Mouse (Mus musculus) MEL (cell line): Measurements from ENCODE around the gene Kdm6b. TPM values are rescaled to one million over a fixed set of nuclear protein-coding genes. Genes with fewer than 3 reads are reported as not detected.
A peak's percentile ranks its signal among the peaks of the same experiment; 100 is the strongest.

ENCODE experiments used
- DNase-seq: peaks from one replicate; pipeline ENCODE4 v3.0.0; 2011; ENCODE audit warnings: low read depth, low spot score
- H3K27ac ChIP-seq: 2 replicates; pipeline ENCODE4 v1.5.1; 2012; ENCODE audit warnings: low read depth, mild to moderate bottlenecking, control low read depth, low read length, moderate library complexity; ENCODE audit not compliant: control insufficient read depth
- H3K27me3 ChIP-seq, 2 experiments: fragments of 150-350 bp in 1 of 2; sonication (generic) in 1 of 2; 2 replicates each; pipeline ENCODE4 v1.6.1; 2012; ENCODE audit warnings: low read length in 2 of 2, mild to moderate bottlenecking in 2 of 2, improper control_type of control experiment in 1 of 2, moderate library complexity in 1 of 2; ENCODE audit not compliant: insufficient read depth in 2 of 2, control insufficient read depth in 1 of 2
- H3K36me3 ChIP-seq, 2 experiments: 2 replicates each; pipeline ENCODE4 v1.6.1; 2012 to 2014; ENCODE audit warnings: low read length in 2 of 2, improper control_type of control experiment in 1 of 2, inconsistent platforms in 1 of 2, mild to moderate bottlenecking in 1 of 2; ENCODE audit not compliant: insufficient read depth in 2 of 2, control insufficient read depth in 1 of 2
- H3K4me1 ChIP-seq, 2 experiments: fragments of 150-350 bp in 1 of 2; sonication (generic) in 1 of 2; 2 replicates each; pipeline ENCODE4 v1.6.1; 2012; ENCODE audit warnings: low read length in 2 of 2, improper control_type of control experiment in 1 of 2, mild to moderate bottlenecking in 1 of 2; ENCODE audit not compliant: insufficient read depth in 2 of 2, control insufficient read depth in 1 of 2
- H3K4me3 ChIP-seq, 2 experiments: fragments of 150-350 bp in 1 of 2; sonication (generic) in 1 of 2; 2 replicates each; pipeline ENCODE4 v1.5.1; 2012; ENCODE audit warnings: low read depth in 2 of 2, low read length in 2 of 2, mild to moderate bottlenecking in 2 of 2, moderate library complexity in 2 of 2, control low read depth in 1 of 2, improper control_type of control experiment in 1 of 2; ENCODE audit not compliant: control insufficient read depth in 1 of 2, insufficient read depth in 1 of 2
- H3K79me2 ChIP-seq: 2 replicates; pipeline ENCODE4 v1.6.1; 2012; ENCODE audit warnings: mild to moderate bottlenecking, low read length, moderate library complexity; ENCODE audit not compliant: control insufficient read depth, poor library complexity, insufficient read depth
- H3K9ac ChIP-seq: 2 replicates; pipeline ENCODE4 v1.6.1; 2012; ENCODE audit warnings: low read depth, mild to moderate bottlenecking, control low read depth, low read length, moderate library complexity; ENCODE audit not compliant: control insufficient read depth, poor library complexity, severe bottlenecking
- H3K9me3 ChIP-seq: fragments of 150-350 bp; sonication (generic); replicated peaks from 2 replicates; pipeline ENCODE4 v1.6.1; 2012; ENCODE audit warnings: mild to moderate bottlenecking, low read length, improper control_type of control experiment, moderate library complexity; ENCODE audit not compliant: insufficient read depth
- CHD1 ChIP-seq: IDR thresholded peaks from 2 replicates; pipeline ENCODE4 v1.6.1; 2012; ENCODE audit warnings: low read depth, mild to moderate bottlenecking, inconsistent platforms, low read length, improper control_type of control experiment
- CHD2 ChIP-seq: IDR thresholded peaks from 2 replicates; pipeline ENCODE4 v1.6.1; 2011; ENCODE audit warnings: low read length, improper control_type of control experiment
- E2F4 ChIP-seq: IDR thresholded peaks from 2 replicates; pipeline ENCODE4 v1.6.1; 2011; ENCODE audit warnings: low read depth, low read length, improper control_type of control experiment, borderline replicate concordance
- KAT2A ChIP-seq: conservative IDR thresholded peaks from 2 replicates; pipeline ENCODE4 v1.6.1; 2012; ENCODE audit warnings: low read depth, low read length, improper control_type of control experiment, inconsistent platforms
- MAFK ChIP-seq: IDR thresholded peaks from 2 replicates; pipeline ENCODE4 v1.6.1; 2011; ENCODE audit warnings: low read depth, mild to moderate bottlenecking, low read length, improper control_type of control experiment, borderline replicate concordance
- MAX ChIP-seq: IDR thresholded peaks from 2 replicates; pipeline ENCODE4 v1.6.1; 2011; ENCODE audit warnings: low read length, improper control_type of control experiment
- MAZ ChIP-seq: IDR thresholded peaks from 2 replicates; pipeline ENCODE4 v1.6.1; 2012; ENCODE audit warnings: low read depth, mild to moderate bottlenecking, inconsistent platforms, low read length, improper control_type of control experiment
- MXI1 ChIP-seq: IDR thresholded peaks from 2 replicates; pipeline ENCODE4 v1.6.1; 2011; ENCODE audit warnings: mild to moderate bottlenecking, low read depth, low read length, improper control_type of control experiment
- MYB ChIP-seq: IDR thresholded peaks from 2 replicates; pipeline ENCODE4 v1.6.1; 2011; ENCODE audit warnings: mild to moderate bottlenecking, low read depth, low read length, improper control_type of control experiment
- MYC ChIP-seq: IDR thresholded peaks from 2 replicates; pipeline ENCODE4 v1.6.1; 2011; ENCODE audit warnings: low read depth, mild to moderate bottlenecking, low read length, improper control_type of control experiment, moderate library complexity
- NELFE ChIP-seq: IDR thresholded peaks from 2 replicates; pipeline ENCODE4 v1.6.1; 2011; ENCODE audit warnings: low read depth, low read length, improper control_type of control experiment
- NRF1 ChIP-seq: IDR thresholded peaks from 2 replicates; pipeline ENCODE4 v1.6.1; 2014; ENCODE audit warnings: low read depth, mild to moderate bottlenecking, inconsistent platforms, low read length, improper control_type of control experiment, moderate library complexity; ENCODE audit not compliant: poor library complexity, insufficient read depth, severe bottlenecking
- POLR2A ChIP-seq, 2 experiments: IDR thresholded peaks; 2 replicates each; pipeline ENCODE4 v1.6.1; 2011 to 2012; ENCODE audit warnings: low read length in 2 of 2, mild to moderate bottlenecking in 2 of 2, control low read depth in 1 of 2, improper control_type of control experiment in 1 of 2, low read depth in 1 of 2, moderate library complexity in 1 of 2; ENCODE audit not compliant: control insufficient read depth in 1 of 2, insufficient read depth in 1 of 2, poor library complexity in 1 of 2
- RCOR1 ChIP-seq: IDR thresholded peaks from 2 replicates; pipeline ENCODE4 v1.6.1; 2012; ENCODE audit warnings: low read depth, mild to moderate bottlenecking, inconsistent platforms, low read length, improper control_type of control experiment
- SIN3A ChIP-seq: IDR thresholded peaks from 2 replicates; pipeline ENCODE4 v1.6.1; 2012; ENCODE audit warnings: low read length, improper control_type of control experiment, inconsistent platforms
- TBP ChIP-seq: IDR thresholded peaks from 2 replicates; pipeline ENCODE4 v1.8.0; 2011; ENCODE audit warnings: low read depth, low read length, improper control_type of control experiment
- TCF12 ChIP-seq: IDR thresholded peaks from 2 replicates; pipeline ENCODE4 v1.6.1; 2014; ENCODE audit warnings: low read depth, mild to moderate bottlenecking, inconsistent platforms, low read length, improper control_type of control experiment, moderate library complexity
- UBTF ChIP-seq: IDR thresholded peaks from 2 replicates; pipeline ENCODE4 v1.6.1; 2012; ENCODE audit warnings: low read depth, mild to moderate bottlenecking, inconsistent platforms, low read length, improper control_type of control experiment, moderate library complexity, borderline replicate concordance; ENCODE audit not compliant: insufficient read depth
- ZMIZ1 ChIP-seq: IDR thresholded peaks from 2 replicates; pipeline ENCODE4 v1.6.1; 2012; ENCODE audit warnings: low read depth, mild to moderate bottlenecking, inconsistent platforms, low read length, improper control_type of control experiment, moderate library complexity
- polyA plus RNA-seq, 2 experiments: library from polyadenylated mRNA; stranded (reverse) in 1 of 2; unstranded in 1 of 2; fragments of >175 nt in 1 of 2; fragments of >200 nt in 1 of 2; gene quantifications; 2 replicates each; pipeline versions ENCODE4 v1.2.1 to v1.2.4; 2012; ENCODE audit warnings: low replicate concordance in 2 of 2, low read depth in 1 of 2; ENCODE audit not compliant: insufficient read length in 2 of 2, insufficient read depth in 1 of 2, missing spikeins in 1 of 2
- total RNA-seq: library from RNA; depleted of rRNA; stranded (reverse); fragments of 300-350 nt; gene quantifications from 2 replicates; pipeline ENCODE4 v1.2.3, GENCODE M21; 2012

The Kdm6b gene
- total and polyA plus RNA-seq, 3 experiments: 5.8 to 43.4 (median 25.0) TPM

DNA sequence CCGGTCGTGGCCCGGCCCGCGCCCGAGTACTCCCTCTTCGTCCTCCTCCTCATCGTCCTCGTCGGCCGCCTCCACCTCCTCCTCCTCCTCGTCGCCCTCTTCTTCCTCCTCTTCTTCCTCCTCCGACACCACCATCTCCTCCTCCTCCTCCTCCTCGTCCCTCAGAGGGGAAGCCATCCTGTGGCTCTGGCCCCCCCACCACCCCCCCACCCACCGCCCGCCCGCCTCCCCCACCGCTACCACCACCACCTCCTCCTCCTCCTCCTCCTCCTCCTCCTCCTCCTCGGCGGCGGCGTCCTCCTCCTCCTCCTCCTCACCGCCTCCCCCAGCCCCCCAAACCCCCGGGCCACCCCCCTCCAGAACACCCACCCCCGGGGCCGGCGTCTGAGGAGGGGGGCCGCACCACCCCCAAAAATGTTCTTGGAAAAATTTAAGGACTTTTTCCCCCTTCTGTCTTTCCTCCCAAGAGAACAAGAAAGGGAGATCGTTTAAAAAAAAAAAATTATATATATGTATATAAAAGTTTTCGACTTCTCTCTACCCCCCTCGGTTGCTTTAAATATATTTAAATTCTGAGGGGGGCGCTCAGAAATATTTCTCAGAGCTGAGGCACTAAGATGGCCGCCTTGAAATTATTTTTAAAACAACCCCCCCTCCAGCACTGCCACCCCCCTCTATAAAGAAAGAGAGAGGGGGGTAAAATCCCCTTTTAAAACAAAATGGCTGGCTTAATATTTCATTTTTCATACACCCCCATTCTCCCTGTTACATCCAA lies 44.1 kb downstream of the Kdm6b start, which contains the start of gene Chd3:
Gene Chd3, minus strand, starts transcription at position 192 of the 775 bp plus-strand sequence.
- Histone ChIP-seq H3K9ac (peak within 1 kb of the TSS; percentile 88), H3K27ac (peak within 1 kb of the TSS; percentile 45), H3K27me3 (no peaks in the 10 kb centered on the region), H3K36me3 (peaks cover 0 to 26% of the 10 kb centered on the region in 2 experiments; a peak in 2 of 4 replicates), H3K9me3 (no peaks in the 10 kb centered on the region), H3K4me3 (peak within 1 kb of the TSS; percentile 63 to 76), H3K4me1 (peaks cover 13 to 43% of the 10 kb centered on the region in 2 experiments), H3K79me2 (peaks cover 15% of the 10 kb centered on the region)
- TF ChIP-seq TBP (0 out of 2 replicates have a peak, but pooled peaks have one; percentile 20), MXI1 (no peak), MYB (no peak), ZMIZ1 (0 out of 2 replicates have a peak, but pooled peaks have one; percentile 28), NELFE (0 out of 2 replicates have a peak, but pooled peaks have one; percentile 2), CHD1 (peak; percentile 36; the same call in 1 of the 2 replicates), CHD2 (no peak), KAT2A (no peak), RCOR1 (peak; percentile 50; the same call in 1 of the 2 replicates), MAX (no peak), MAZ (peak; percentile 67), SIN3A (peak; percentile 2; the same call in 1 of the 2 replicates)
- DNase-seq: peak; percentile 44

DNA sequence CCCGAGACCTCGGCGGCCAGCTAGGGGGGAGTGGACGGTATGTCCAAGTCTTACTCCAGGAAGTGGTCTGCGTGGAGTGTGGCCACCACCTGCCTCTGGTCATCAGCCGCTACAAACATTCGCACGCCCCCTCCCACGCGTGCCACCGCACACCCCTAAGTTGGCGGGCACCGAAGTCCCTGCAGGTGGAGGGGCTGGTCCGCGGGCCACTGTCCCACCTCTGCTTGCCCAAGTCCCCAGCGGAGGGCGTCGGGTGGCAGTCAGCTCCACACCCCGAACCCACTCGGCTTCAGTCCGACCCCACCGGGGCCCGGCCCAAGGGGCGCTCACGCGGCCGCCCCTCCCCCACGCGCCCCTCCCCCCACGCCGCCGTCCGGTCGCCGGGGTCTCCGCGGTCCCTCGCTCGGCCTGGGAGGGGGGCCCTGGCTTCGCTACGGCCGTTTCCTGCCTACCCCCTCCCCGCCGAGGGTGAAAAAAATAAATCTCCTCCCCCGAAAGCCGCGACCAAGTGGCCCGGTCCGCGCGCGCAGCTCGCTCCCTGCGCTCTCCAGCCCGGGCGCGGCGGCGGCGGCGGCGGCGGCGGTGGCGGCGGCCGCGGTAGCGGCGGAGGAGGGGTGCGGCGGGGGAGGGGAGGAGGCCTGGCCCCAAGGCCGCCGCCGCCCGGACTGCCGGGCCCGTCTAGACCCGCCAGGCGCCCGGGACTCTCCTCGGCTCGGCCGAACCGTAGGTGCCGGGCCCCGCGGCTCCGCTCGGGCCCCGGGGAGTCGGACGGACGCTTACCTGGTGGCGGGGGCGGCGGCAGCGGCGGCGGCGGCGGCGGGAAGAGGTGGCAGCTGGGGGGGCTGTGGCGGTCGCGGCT lies 44.9 kb downstream of the Kdm6b start:
- Histone ChIP-seq H3K27me3 (no peaks in the 10 kb centered on the region), H3K36me3 (peaks cover 0 to 24% of the 10 kb centered on the region in 2 experiments; a peak in 2 of 4 replicates), H3K79me2 (peaks cover 15% of the 10 kb centered on the region), H3K27ac (peak overlapping the region; percentile 45), H3K9me3 (no peaks in the 10 kb centered on the region), H3K4me1 (peaks cover 13 to 43% of the 10 kb centered on the region in 2 experiments), H3K9ac (peak overlapping the region; percentile 88), H3K4me3 (peak overlapping the region; percentile 50 to 76)
- TF ChIP-seq MAZ (peak; percentile 10; the same call in 1 of the 2 replicates), CHD2 (peak; percentile 53; the same call in 1 of the 2 replicates), MAX (0 out of 2 replicates have a peak, but pooled peaks have one; percentile 9), ZMIZ1 (0 out of 2 replicates have a peak, but pooled peaks have one; percentile 33), TCF12 (0 out of 2 replicates have a peak, but pooled peaks have one; percentile 4), NRF1 (peak; percentile 29; the same call in 1 of the 2 replicates), POLR2A (IDR thresholded peaks at IDR 0.05; ENCODE audit: control insufficient read depth in 1 of 2, insufficient read depth in 1 of 2, low read depth in 1 of 2, low read length in 2 of 2, poor library complexity in 1 of 2) (peak; percentile 22 to 36; a peak in 1 of 4 replicates), MAFK (no peak), E2F4 (no peak), NELFE (peak; percentile 31; the same call in 1 of the 2 replicates), MYC (no peak), UBTF (0 out of 2 replicates have a peak, but pooled peaks have one; percentile 23)
- peak; percentile 49 for DNase-seq
